Mouse (Mus musculus) thymus, postnatal 14 days (tissue): ENCODE measurements at regions not wholly inside any gene's neighbourhood (a gene's known extent, or its start where the extent isn't known, plus 50 kb on each side); places are given as distances from the start of the nearest gene placed in this dataset.

Source experiments
- DNase-seq: peaks from one replicate; pipeline ENCODE4 v3.0.0; 2021

DNA sequence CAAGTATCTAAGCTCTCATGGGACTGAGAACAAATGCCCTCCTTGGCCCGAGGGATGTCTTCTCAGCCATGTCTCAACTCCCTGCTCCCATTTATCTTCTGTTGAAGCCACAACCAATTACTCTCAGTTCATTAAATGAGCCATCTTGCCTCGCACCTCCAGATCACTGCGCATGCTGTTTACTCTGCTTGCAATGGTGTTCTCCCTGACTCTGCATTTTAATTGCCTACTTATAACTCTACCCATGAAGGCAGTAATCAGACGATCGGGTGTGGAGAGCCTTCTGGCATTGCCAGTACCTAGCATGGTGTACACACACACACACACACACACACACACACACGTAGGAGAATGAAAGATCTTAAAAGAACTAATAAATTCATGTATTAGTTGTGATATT, 306.1 kb upstream of the Myt1l start:
- no peak for DNase-seq

GRCm38 (mm10) chr12:29226001-29226400, 302.2 kb upstream of the Myt1l start:
- no peak for DNase-seq

DNA sequence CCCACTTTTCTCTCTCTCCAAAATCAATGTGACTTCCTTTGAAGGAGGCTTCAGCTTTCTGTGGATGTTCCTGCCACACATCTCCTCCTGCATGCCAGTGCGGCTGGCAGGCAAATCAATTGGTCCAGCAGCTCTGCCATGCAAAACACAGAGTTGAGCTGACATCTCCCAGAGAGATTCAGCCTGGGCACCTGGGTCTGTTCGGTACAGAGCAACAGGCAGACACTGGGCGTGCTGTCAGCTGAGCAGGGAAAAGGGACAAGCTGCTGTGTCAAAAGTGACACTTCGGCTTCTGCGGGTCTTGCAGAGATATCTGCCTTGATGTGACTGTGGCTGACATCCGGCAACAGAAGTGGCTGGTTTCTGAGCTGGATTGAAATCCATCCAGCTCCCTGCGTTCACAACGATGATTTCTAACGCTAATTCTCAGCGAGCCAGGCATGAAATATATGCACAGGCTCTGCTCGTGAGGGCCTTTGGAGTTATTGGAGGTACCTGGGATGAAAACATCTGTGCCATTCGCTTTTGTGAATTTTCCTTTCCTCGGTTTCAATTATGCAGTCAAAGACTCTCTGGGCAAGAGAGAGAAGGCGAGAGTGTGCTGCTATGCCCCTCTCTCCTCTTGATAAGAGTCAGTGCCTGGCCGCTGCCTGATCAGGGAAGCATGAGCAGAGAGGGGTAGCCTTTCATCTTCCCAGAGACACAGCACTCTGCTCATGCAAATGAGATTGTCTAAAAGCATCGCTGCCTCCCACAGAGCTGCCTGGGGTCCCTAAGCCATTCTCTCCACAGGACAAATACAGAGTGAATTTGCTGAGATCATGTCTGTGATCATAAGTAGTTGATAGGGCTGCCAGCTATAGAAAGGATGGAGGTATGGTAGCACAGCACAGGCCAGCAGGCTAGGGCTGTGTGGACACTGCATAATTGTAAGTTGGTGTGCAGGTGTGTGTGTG, 295.4 kb upstream of the Myt1l start:
- no peak for DNase-seq

DNA sequence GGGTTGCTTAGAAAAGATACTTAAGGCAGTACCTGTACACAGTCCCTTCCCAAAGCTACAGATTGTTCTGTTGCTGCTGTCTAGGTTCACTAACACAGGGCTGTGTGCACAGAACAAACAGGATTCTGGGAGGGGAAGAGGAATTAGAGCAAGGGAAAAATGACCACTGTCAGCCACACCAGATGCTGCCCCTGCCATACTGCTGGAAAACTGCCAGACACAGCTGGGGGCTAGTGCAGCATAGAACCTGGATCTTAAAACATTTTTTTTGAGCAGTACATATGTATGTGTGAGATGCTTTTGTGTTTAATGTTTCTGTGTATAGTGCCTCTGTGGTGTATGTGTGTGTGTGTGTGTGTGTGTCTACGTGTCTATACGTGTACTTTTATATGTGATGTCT, 291.7 kb upstream of the Myt1l start:
- DNase-seq: no peak

GRCm38 (mm10) chr12:29237516-29237915, 290.7 kb upstream of the Myt1l start:
- no peak for DNase-seq

DNA sequence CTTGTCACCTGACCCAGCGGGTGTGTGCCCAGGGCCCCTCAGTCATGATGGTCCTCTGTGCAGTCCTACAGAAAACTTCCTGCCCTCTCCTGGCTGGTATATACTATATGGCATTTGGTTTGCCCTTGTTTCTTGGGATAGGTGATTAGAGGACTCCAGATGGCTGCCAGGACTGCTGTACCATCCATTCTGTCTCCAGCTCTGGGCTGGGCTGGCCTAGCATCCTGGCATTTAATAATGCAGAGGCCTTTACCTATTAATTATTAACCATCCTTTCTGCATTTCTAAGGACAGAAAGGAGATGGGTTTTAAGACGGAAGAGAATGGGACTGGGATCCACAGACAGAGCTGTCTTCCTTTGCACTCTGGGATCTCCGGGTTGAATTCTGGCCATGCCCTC, 288.7 kb upstream of the Myt1l start:
- DNase-seq: no peak

GRCm38 (mm10) chr12:29239975-29240374, 288.2 kb upstream of the Myt1l start:
- no peak for DNase-seq

GRCm38 (mm10) chr12:29243087-29243486, 285.1 kb upstream of the Myt1l start:
- DNase-seq: no peak

DNA sequence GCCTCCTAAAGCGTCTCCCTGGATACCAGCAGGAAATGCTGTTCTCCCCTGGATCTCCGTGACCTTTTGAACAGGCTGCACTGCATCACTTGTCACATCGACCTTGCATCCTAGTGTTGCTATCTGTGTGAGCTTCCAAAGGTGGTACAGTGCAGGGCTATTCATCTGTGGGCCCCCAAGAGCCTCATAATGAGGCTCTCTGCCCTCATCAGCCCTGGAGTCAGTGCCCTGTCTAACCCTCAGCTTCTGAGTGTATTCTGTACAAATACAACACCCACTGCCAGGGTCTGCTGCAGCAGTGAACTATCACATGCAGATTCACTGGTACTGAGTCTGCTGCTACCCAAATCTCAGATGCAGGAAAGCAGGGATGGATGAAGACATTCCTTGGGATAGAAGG, 282.1 kb upstream of the Myt1l start:
- no peak for DNase-seq

- DNase-seq: no peak
These were observed 280.8 kb upstream of the Myt1l start for GRCm38 (mm10) chr12:29247356-29247755.

DNA sequence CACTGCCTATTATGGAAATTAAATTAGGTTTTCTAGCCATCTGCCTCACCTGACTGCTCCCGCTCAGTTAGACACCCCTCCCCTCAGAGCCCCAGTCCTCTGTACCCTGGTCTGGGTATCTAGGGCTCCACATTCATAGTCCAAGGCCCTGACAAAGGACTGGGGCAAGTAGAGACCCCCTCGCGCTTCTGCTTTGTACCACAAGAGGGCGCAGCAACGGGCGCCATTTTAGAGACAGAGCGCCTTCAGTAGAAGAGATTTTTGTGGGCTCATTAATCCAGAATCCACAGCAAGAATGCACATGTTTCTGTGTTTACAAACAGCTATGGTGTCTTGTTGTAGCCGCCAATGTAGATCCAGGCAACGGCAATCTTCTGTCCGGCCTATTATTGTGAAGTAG, 279.7 kb upstream of the Myt1l start:
- no peak for DNase-seq

DNA sequence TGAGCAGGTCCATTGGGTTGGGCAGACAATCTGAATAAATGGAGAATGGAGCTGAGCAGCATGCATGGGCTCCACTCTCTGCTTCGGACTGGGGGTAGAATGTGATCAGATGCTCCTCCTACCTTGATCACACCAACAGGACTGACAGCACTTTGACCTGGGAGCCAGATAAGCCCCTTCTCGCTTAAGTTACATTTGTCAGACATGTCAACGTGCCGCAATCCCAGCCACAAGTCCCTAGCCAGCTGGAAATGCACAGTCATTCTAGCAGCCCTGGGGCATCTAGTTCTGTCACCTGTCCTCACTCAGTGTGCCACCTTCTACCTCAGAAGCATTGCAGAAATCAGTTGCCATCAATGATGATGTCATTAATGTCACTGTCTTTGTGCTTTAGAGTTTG, 272.1 kb upstream of the Myt1l start:
- no peak for DNase-seq

- DNase-seq: no peak
These were observed 271.0 kb upstream of the Myt1l start for GRCm38 (mm10) chr12:29257011-29257734.

GRCm38 (mm10) chr12:29257735-29258547, 270.2 kb upstream of the Myt1l start:
- no peak for DNase-seq

DNA sequence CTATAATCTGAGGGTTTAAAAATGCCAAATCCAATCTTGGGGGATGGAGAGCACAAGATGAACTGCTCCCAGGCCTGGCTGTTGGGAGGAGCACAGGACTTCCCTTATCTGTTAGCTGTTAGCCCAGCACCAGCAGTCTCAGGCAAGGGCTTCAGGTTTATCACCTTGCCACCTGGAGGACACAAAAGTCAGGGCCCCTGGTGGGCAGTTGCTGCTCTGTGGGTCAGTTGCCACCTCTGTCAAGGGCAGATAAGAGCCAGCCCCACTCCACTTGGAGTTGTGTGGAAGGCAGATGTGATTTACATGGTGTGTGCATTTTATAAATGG, 269.7 kb upstream of the Myt1l start:
- no peak for DNase-seq

GRCm38 (mm10) chr12:29258966-29259365, 269.2 kb upstream of the Myt1l start:
- no peak for DNase-seq

DNA sequence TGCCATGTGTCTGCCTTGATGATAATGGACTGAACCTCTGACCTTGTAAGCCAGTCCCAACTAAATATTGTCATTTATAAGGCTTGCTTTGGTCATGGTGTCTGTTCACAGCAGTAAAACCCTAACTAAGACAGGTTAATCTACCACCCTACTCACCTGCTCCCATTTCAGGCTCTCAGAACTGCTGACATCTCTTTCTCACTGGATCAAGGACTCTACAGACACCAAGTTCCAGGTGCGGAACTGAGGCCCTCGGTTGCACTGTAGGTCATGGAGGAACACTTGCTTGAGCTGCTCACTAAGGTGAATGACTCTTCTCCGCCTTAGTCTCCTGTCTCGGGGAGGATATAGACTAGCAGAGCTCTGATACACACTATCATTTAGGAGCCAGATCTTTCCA, 254.0 kb upstream of the Myt1l start:
- DNase-seq: no peak

DNA sequence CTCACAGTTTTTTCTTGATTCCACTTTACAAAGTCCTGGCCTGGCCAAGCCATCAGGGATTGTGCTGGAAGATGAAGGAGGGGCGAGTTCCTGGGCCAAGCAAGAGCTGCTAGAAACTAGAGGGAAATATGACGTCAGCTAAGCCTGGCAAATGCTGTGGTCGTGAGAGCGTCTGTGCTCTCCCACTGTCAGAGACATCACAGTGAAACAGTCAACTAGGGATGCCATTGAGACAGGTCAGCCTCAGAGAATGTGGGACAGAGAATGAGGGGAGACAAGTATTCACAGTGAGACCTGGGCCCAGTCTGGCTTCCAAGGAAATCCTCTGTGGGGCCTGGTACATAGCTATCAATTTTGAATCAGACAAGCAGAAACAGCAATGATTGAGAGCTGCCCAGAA, 252.5 kb upstream of the Myt1l start:
- no peak for DNase-seq

- no peak for DNase-seq
These were observed 248.5 kb upstream of the Myt1l start for GRCm38 (mm10) chr12:29279631-29280080.

GRCm38 (mm10) chr12:29280081-29280788, 247.9 kb upstream of the Myt1l start:
- no peak for DNase-seq

DNA sequence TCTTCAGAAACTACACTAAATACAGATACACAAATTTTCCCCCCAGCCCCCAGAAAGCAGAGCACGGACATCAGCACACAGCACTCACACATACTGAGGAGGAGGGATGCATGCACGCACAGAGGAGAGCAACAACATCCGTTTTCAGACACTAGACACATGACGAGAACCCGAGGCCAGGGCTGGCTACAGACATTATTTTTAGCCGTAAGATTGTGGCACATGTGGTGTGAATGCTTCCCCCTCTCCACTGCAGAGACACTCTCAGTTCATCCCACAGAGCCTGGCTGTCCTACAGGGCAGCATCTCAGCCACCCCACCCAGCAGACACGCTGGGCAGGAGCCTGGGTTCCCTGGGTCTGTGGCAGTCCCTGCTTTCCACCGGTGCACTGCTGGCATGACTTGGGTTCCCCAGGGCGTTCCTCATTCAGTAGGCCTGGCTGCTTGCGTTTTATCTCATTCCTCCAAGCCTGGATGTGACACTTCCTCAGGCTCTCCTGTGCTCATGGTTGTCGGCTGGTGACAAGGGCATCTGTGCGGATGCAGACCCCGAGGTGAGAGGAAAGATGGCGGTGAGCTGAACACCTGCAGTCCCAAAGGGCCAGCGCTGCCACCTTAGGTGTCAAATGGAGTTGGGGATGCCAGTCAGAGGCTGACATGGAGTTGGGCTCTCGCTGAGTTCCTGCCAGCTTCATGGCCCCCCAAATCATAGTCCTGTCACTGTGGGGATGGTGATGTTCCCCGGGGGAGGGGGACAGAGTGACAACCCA, 247.1 kb upstream of the Myt1l start:
- DNase-seq: no peak

GRCm38 (mm10) chr12:29288801-29289200, 239.4 kb upstream of the Myt1l start:
- DNase-seq: no peak
